Mouse (Mus musculus) cortical plate, adult 2 months (tissue): ENCODE measurements around the gene Slf1. TPM values are rescaled to one million over a fixed set of nuclear protein-coding genes. Genes with fewer than 3 reads are reported as not detected.

Experiments used
- H3K27ac ChIP-seq: fragments of 200-500 bp; 2 replicates; pipeline ENCODE4 v1.5.1; 2012; ENCODE audit warnings: low read length, control low read depth, inconsistent platforms; ENCODE audit not compliant: insufficient read depth
- H3K4me1 ChIP-seq: fragments of 200-500 bp; 2 replicates; pipeline ENCODE4 v1.6.1; 2011; ENCODE audit warnings: low read length; ENCODE audit not compliant: control insufficient read depth, insufficient read depth
- H3K4me3 ChIP-seq: fragments of 200-500 bp; 2 replicates; pipeline ENCODE4 v1.5.1; 2011; ENCODE audit warnings: mild to moderate bottlenecking, low read length, control low read depth; ENCODE audit not compliant: insufficient read depth
- CTCF ChIP-seq: fragments of 200-500 bp; IDR thresholded peaks from 2 replicates; pipeline ENCODE4 v1.5.1; 2011; ENCODE audit warnings: mild to moderate bottlenecking, control low read depth, low read length; ENCODE audit not compliant: insufficient read depth; ENCODE audit errors: extremely low read depth
- POLR2A ChIP-seq: fragments of 200-500 bp; IDR thresholded peaks from 2 replicates; pipeline ENCODE4 v1.6.1; 2011; ENCODE audit warnings: mild to moderate bottlenecking, low read length, control low read depth; ENCODE audit not compliant: insufficient read depth; ENCODE audit errors: extremely low read depth
- polyA plus RNA-seq: library from polyadenylated mRNA; depleted of rRNA; stranded (reverse); fragments of >200 nt; gene quantifications from 2 replicates; pipeline ENCODE4 v1.2.3, GENCODE M21; 2012

The Slf1 gene
- polyA plus RNA-seq, 1 experiment, result 20.8 TPM

- H3K4me1 ChIP-seq, result no peaks in the 10 kb centered on the region
- TF ChIP-seq POLR2A, result no peak
- no peak for TF ChIP-seq CTCF
- H3K27ac ChIP-seq, result no peak overlapping the region
- H3K4me3 ChIP-seq, result no peak overlapping the region
These were observed 63.2 kb downstream of the Slf1 start for GRCm38 (mm10) chr13:77072030-77072429.

- H3K4me1 ChIP-seq, result no peaks in the 10 kb centered on the region
- no peak overlapping the region for H3K4me3 ChIP-seq
- no peak overlapping the region for H3K27ac ChIP-seq
- TF ChIP-seq POLR2A (no peak), CTCF (no peak)
These were observed 66.4 kb downstream of the Slf1 start for GRCm38 (mm10) chr13:77068847-77069246.

DNA sequence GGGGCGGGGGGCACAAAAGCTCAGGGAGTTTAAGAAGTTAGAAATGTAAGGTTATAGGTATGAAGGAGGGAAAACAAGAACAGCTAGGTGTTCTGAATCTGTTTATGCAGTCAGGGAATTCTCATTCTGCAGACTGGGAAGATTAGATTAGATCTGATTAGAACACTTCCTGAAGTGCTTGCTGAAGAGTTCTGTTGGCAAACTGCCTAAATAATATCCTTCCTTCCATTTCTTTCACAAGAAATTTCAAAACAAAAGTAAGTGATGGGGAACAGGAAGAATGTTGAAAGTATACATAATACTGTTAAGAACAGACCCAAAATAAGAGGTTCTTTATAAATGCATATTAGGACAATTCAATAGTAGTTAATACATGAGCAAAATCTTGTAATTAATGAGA lies 72.1 kb downstream of the Slf1 start:
- Histone ChIP-seq H3K27ac (no peak overlapping the region), H3K4me3 (no peak overlapping the region), H3K4me1 (no peaks in the 10 kb centered on the region)
- TF ChIP-seq CTCF (no peak), POLR2A (no peak)

DNA sequence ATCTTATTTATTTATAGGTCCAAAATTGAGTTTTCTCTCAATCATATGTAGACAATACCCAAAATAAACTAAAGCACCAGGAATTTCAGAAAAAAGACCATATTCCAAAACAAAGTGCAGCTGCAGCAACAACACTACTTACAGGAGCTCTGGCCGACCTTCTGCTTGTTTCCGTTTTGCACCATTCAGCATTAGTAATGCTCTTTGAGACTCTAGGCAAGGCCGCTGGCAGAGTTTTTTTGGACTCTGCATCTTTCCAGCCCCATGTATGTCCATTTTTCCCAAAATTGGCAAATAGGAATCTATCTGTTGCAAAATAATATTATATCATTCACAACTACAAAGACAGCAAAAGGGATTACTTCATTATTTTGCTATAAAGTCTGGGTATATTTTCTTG lies 85.5 kb downstream of the Slf1 start:
- peaks cover 3% of the 10 kb centered on the region; the same call in 1 of the 2 replicates for H3K4me1 ChIP-seq
- H3K4me3 ChIP-seq, result no peak overlapping the region
- TF ChIP-seq CTCF (no peak), POLR2A (no peak)
- no peak overlapping the region for H3K27ac ChIP-seq

DNA sequence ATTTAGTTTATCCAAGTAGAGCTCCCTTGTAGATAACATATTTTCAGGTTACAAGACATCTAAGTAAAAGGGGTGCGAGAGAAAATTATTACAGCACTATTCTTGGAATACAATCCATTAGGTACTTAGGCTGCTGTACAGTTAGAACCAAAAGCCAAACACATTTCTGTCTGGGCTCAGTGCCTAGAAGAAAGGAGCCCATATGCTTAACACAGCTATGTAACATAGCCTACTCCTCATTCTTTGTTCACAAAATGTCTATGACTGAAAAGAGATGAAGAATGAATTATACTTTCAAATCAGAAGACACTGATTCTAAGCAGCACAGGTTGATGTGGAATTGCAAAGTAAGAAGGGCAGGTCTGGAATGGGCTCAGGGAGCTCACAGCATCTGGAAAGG lies 86.8 kb downstream of the Slf1 start:
- Histone ChIP-seq H3K4me3 (no peak overlapping the region), H3K27ac (no peak overlapping the region), H3K4me1 (peaks cover 3% of the 10 kb centered on the region; the same call in 1 of the 2 replicates)
- TF ChIP-seq CTCF, result no peak
- no peak for TF ChIP-seq POLR2A

DNA sequence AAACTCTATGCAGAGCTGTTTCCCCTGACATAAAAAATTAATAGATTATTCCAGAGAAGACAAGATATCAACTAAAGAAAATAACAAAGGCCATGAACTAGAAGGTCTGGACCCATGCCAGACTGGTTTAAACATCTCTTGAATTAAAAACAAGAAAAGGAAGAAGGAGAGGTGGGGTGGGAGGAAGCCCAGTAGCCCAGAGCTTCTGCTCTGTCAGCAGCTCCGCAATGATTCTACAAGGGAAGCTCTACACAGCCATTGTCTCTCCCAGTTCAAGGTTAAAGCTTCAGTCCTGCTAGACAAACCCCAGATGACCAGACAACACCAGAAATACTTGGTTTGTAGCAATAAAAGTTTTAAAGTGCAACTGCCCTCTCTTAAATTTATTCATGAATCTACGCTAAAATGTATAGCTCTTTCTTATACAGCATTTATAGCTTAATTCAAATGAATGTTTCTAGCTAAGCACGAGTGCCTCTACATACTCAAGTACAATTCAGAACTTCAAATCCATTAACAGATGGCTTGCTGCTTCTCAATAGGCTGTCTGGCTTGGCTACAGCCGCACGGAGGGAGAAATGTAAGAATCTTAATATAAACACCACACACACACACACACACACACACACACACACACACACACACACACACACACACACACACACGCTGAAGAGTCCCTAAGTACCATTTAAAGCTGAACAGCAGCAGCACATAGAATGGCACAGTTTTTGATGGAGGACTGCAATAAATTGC lies 87.9 kb downstream of the Slf1 start:
- TF ChIP-seq POLR2A, result no peak
- TF ChIP-seq CTCF, result no peak
- Histone ChIP-seq H3K4me1 (peaks cover 3% of the 10 kb centered on the region; the same call in 1 of the 2 replicates), H3K27ac (no peak overlapping the region), H3K4me3 (no peak overlapping the region)

GRCm38 (mm10) chr13:77046416-77046815 lies 88.9 kb downstream of the Slf1 start:
- H3K4me1 ChIP-seq, result peaks cover 3% of the 10 kb centered on the region; the same call in 1 of the 2 replicates

DNA sequence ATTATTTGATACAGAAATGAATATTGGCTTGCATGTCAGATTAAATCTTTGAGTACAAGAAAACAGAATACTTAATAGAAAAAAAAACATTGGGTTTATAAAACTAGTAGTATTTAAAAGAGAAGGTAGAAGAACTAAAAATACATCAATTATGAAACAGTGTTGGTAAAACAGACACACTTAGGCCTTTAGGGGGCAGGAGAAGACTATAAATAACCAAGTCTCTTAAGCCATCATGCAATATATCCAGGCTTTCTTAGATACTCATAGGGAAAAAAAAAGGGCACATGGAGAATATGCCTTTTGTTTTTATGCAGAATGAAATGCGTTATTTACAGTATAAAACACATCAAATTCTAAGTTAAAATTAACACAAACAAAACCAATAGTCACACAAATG lies 89.9 kb downstream of the Slf1 start:
- no peak overlapping the region for H3K27ac ChIP-seq
- peaks cover 3% of the 10 kb centered on the region; the same call in 1 of the 2 replicates for H3K4me1 ChIP-seq
- no peak overlapping the region for H3K4me3 ChIP-seq
- TF ChIP-seq CTCF, result no peak
- TF ChIP-seq POLR2A, result no peak

More at GRCm38 (mm10) chr13:77046416-77046815, 88.9 kb downstream of the Slf1 start:
- peak overlapping the region; percentile 23 for H3K4me3 ChIP-seq
- TF ChIP-seq POLR2A (no peak), CTCF (no peak)
- no peak overlapping the region for H3K27ac ChIP-seq

DNA sequence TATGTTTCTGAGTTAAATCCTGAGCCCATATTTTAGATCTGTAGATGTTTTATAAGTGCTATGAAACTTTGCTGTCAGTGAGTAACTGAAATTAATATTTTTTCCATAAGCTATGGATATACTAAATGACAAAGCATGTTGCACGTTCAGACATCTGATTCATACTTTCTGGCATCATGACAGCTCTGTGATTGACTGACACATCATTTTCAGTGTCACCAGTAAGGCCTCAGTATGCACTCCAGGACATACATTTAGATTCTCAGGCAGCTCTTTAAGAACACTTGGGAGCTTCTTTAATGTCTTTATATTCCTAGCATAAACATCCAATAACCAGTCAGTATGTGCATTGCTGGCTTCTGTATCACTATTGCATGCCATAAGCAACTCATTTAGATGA lies 91.9 kb downstream of the Slf1 start:
- TF ChIP-seq CTCF (no peak), POLR2A (no peak)
- no peak overlapping the region for H3K27ac ChIP-seq
- H3K4me3 ChIP-seq, result no peak overlapping the region
- H3K4me1 ChIP-seq, result peaks cover 2% of the 10 kb centered on the region; the same call in 1 of the 2 replicates

GRCm38 (mm10) chr13:77029594-77029993 lies 105.7 kb downstream of the Slf1 start:
- Histone ChIP-seq H3K4me3 (no peak overlapping the region), H3K27ac (no peak overlapping the region), H3K4me1 (no peaks in the 10 kb centered on the region; the same call in 1 of the 2 replicates)
- no peak for TF ChIP-seq POLR2A
- no peak for TF ChIP-seq CTCF

- TF ChIP-seq CTCF, result no peak
- no peak for TF ChIP-seq POLR2A
- no peaks in the 10 kb centered on the region for H3K4me1 ChIP-seq
- H3K27ac ChIP-seq, result no peak overlapping the region
- H3K4me3 ChIP-seq, result no peak overlapping the region
These were observed 116.4 kb downstream of the Slf1 start for GRCm38 (mm10) chr13:77018851-77019250.
